Mouse (Mus musculus) neural tube, embryonic 15.5 days (tissue): ENCODE results near the gene Cdkn3. TPM values are rescaled to one million over a fixed set of nuclear protein-coding genes. Genes with fewer than 3 reads are reported as not detected.
A peak's percentile ranks its signal among the peaks of the same experiment; 100 is the strongest.
"Not testable (repeated sequence)": the region's sequence is repeated elsewhere in the genome, so short reads cannot be mapped to it uniquely, and the experiment has no call there.

Experiments used
- ATAC-seq: fragments of 200-750 bp; cut with Nextera tagmentation; 2 replicates; pipeline ENCODE4 v1.8.0; 2017; ENCODE audit warnings: mild to moderate bottlenecking, moderate TSS enrichment, moderate library complexity; ENCODE audit not compliant: low FRiP score
- H3K27ac ChIP-seq: fragments of 300-500 bp; sonication (generic); replicated peaks from 2 replicates; pipeline ENCODE4 v1.5.1; 2015; ENCODE audit warnings: mild to moderate bottlenecking, inconsistent platforms
- H3K27me3 ChIP-seq: fragments of 300-500 bp; sonication (generic); replicated peaks from 2 replicates; pipeline ENCODE4 v1.6.1; 2015; ENCODE audit warnings: inconsistent platforms
- H3K36me3 ChIP-seq: fragments of 300-500 bp; sonication (generic); 2 replicates; pipeline ENCODE4 v1.6.1; 2015; ENCODE audit warnings: inconsistent platforms
- H3K4me1 ChIP-seq: fragments of 300-500 bp; sonication (generic); 2 replicates; pipeline ENCODE4 v1.6.1; 2015; ENCODE audit warnings: inconsistent platforms
- H3K4me2 ChIP-seq: fragments of 300-500 bp; sonication (generic); 2 replicates; pipeline ENCODE4 v1.6.1; 2015; ENCODE audit warnings: inconsistent platforms, mild to moderate bottlenecking, moderate library complexity
- H3K4me3 ChIP-seq: fragments of 300-500 bp; sonication (generic); replicated peaks from 2 replicates; pipeline ENCODE4 v1.5.1; 2015; ENCODE audit warnings: mild to moderate bottlenecking, inconsistent platforms
- H3K9ac ChIP-seq: fragments of 300-500 bp; sonication (generic); replicated peaks from 2 replicates; pipeline ENCODE4 v1.6.1; 2015; ENCODE audit warnings: mild to moderate bottlenecking, inconsistent platforms
- H3K9me3 ChIP-seq: fragments of 300-500 bp; sonication (generic); replicated peaks from 2 replicates; pipeline ENCODE4 v1.6.1; 2016; ENCODE audit warnings: inconsistent platforms
- WGBS: fragments of 180-500 bp; shearing (Covaris S2); methylation state at CpG from one replicate; pipeline ENCODE4 v1.1.7; 2015; ENCODE audit warnings: mixed read lengths; 5-methylcytosine and 5-hydroxymethylcytosine counted together
- polyA plus RNA-seq: library from polyadenylated mRNA; unstranded; fragments of >200 nt; fragmentation: Nextera tagmentation; extraction: Ambion mirVana; gene quantifications from 2 replicates; pipeline ENCODE4 v1.2.1, GENCODE M21; 2015

Gene Cdkn3
- 9.1 and 15.0 TPM in 2 replicates for polyA plus RNA-seq

GRCm38 (mm10) chr14:46760355-46761029 lies at the start of gene Cdkn3:
Cdkn3 (plus strand) TSS chr14:46760541.
- under 1% methylated on average over 54 of the region's 54 CpGs for WGBS
- H3K27me3 ChIP-seq: no peaks in the 10 kb centered on the region
- ATAC-seq: peak; percentile 100
- peaks cover 11% of the 10 kb centered on the region for H3K4me1 ChIP-seq
- peak within 1 kb of the TSS; percentile 95 for H3K4me2 ChIP-seq
- no peak within 1 kb of the TSS for H3K27ac ChIP-seq
- no peaks in the 10 kb centered on the region for H3K36me3 ChIP-seq
- peak within 1 kb of the TSS; percentile 66 for H3K4me3 ChIP-seq
- H3K9me3 ChIP-seq: no peaks in the 10 kb centered on the region
- peak within 1 kb of the TSS; percentile 66 for H3K9ac ChIP-seq

DNA sequence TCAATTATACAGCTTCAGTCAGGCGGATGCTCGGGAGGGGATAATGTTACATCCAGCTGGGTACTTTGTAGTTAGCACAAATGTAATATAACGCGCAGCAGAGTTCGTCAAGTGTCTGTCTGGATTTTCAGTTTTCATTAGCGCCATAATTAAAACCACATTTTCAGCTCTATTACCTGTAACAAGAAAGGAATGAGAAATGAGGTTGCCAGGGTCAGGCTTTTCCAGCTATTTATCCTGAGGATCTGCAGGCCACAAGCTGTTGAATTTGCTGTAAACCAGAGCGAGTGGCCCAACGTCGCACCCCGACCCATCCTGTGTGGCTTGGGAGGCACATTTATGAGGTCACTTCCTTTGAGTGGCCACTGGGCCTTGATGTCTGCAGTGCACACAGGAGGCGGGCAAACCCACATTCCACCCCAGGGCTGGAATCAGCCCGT lies 41.8 kb upstream of the Cdkn3 start:
- WGBS: 68% methylated on average over 12 of the region's 12 CpGs
- Histone ChIP-seq H3K36me3 (no peaks in the 10 kb centered on the region), H3K4me2 (no peak overlapping the region), H3K27ac (no peak overlapping the region), H3K9me3 (no peaks in the 10 kb centered on the region), H3K4me3 (no peak overlapping the region), H3K27me3 (no peaks in the 10 kb centered on the region), H3K9ac (no peak overlapping the region), H3K4me1 (no peaks in the 10 kb centered on the region)
- no peak for ATAC-seq

DNA sequence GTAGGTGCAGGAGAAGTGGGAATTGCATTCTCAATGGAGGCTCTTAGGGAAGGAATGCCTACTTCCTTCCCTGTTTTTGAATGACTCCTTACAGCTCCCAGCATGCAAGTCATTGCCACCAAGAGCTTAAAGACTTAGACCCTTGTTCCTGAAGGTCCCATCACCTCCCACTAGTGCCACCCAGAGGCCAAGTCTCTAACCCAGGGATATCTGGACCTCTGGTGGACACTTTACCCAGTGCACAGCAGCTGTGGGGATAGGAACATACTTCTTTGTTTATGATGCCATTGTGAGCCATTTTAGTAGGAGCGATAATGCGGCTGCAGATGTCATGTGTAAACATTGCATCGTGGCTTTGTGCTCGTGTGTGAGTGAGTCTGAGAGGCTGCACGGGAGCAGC lies 38.3 kb upstream of the Cdkn3 start:
- H3K4me1 ChIP-seq: no peaks in the 10 kb centered on the region
- no peak overlapping the region for H3K4me2 ChIP-seq
- no peaks in the 10 kb centered on the region for H3K36me3 ChIP-seq
- no peaks in the 10 kb centered on the region for H3K27me3 ChIP-seq
- H3K9ac ChIP-seq: no peak overlapping the region
- 47% methylated on average over 5 of the region's 5 CpGs for WGBS
- no peak overlapping the region for H3K4me3 ChIP-seq
- no peak overlapping the region for H3K27ac ChIP-seq
- ATAC-seq: no peak
- no peaks in the 10 kb centered on the region for H3K9me3 ChIP-seq

- Histone ChIP-seq H3K9ac (no peak overlapping the region), H3K36me3 (no peaks in the 10 kb centered on the region), H3K9me3 (no peaks in the 10 kb centered on the region), H3K4me2 (no peak overlapping the region), H3K27me3 (no peaks in the 10 kb centered on the region), H3K4me3 (no peak overlapping the region), H3K27ac (no peak overlapping the region), H3K4me1 (no peaks in the 10 kb centered on the region)
- peak; percentile 74 for ATAC-seq
- WGBS: 35% methylated on average over 3 of the region's 3 CpGs
Measured at GRCm38 (mm10) chr14:46723828-46724227, 36.5 kb upstream of the Cdkn3 start.

GRCm38 (mm10) chr14:46724941-46725340 lies 35.4 kb upstream of the Cdkn3 start:
- no peaks in the 10 kb centered on the region for H3K27me3 ChIP-seq
- no peaks in the 10 kb centered on the region for H3K4me1 ChIP-seq
- H3K9ac ChIP-seq: no peak overlapping the region
- no peak overlapping the region for H3K4me2 ChIP-seq
- H3K27ac ChIP-seq: no peak overlapping the region
- H3K9me3 ChIP-seq: no peaks in the 10 kb centered on the region
- 42% methylated on average over 5 of the region's 5 CpGs for WGBS
- no peak for ATAC-seq
- H3K4me3 ChIP-seq: no peak overlapping the region
- H3K36me3 ChIP-seq: no peaks in the 10 kb centered on the region

- Histone ChIP-seq H3K27me3 (no peaks in the 10 kb centered on the region), H3K4me1 (no peaks in the 10 kb centered on the region), H3K9ac (no peak overlapping the region), H3K4me3 (no peak overlapping the region), H3K4me2 (no peak overlapping the region), H3K36me3 (no peaks in the 10 kb centered on the region), H3K9me3 (no peaks in the 10 kb centered on the region), H3K27ac (no peak overlapping the region)
- 55% methylated on average over 3 of the region's 3 CpGs for WGBS
- no peak for ATAC-seq
Measured at GRCm38 (mm10) chr14:46725743-46726142, 34.6 kb upstream of the Cdkn3 start.

DNA sequence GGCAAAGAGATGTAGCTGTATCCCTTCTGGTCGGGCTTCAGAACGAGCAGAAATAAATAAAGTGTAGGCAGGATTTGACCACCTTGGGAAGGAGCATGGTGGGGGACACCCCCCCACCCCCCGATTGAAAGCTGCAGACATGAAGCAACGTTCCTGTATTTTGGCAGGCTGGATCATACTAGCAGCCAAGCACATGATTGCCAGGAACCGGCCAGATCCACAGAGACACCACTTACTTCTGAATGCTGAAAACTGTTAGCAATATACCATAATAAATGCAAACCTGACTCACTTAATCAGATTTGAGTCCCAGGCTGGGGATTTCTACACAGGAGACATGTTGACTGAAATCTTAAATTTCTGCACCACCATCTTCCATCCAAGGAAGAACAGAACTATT lies 26.1 kb upstream of the Cdkn3 start:
- no peak for ATAC-seq
- no peak overlapping the region for H3K9ac ChIP-seq
- H3K4me2 ChIP-seq: no peak overlapping the region
- WGBS: 79% methylated on average over 5 of the region's 5 CpGs
- no peak overlapping the region for H3K4me3 ChIP-seq
- no peaks in the 10 kb centered on the region for H3K4me1 ChIP-seq
- no peaks in the 10 kb centered on the region for H3K27me3 ChIP-seq
- no peaks in the 10 kb centered on the region for H3K9me3 ChIP-seq
- H3K27ac ChIP-seq: no peak overlapping the region
- no peaks in the 10 kb centered on the region for H3K36me3 ChIP-seq

DNA sequence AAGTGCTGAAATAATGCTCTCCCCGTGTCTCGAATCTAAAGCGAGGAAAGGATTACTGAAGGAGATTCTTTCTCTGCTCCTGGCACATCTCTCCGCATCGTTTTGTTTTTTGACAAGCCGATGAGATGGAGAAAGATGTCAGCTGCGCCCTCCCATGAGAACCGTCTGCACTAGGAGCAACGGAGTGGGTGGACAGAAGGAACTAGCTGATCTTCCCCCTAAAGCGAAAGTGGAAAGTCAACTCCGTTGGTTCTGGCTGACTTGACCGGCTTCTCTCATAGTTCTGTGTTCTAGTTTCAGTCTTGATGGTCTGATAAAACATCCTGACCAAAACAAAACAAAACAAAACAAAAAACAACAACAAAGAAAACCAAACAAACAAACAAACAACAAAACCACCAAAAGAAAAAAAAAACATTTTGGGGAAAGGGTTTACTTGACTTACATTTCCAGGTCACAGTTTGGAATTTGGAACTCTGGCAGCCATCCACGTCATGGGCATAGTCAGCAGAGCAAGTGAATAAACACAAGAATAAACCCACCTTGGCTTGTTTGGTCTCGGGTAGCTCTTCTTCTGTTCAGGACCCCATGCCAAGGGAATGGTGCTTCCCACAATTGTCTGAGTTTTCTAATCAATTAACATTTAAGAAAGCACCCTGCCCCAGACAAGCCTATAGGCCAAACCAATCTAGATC lies 25.4 kb upstream of the Cdkn3 start:
- H3K4me3 ChIP-seq: no peak overlapping the region
- H3K9me3 ChIP-seq: peaks cover 3% of the 10 kb centered on the region; the same call in 1 of the 2 replicates
- H3K4me1 ChIP-seq: no peaks in the 10 kb centered on the region
- ATAC-seq: no peak
- no peak overlapping the region for H3K4me2 ChIP-seq
- H3K36me3 ChIP-seq: no peaks in the 10 kb centered on the region
- H3K9ac ChIP-seq: no peak overlapping the region
- H3K27me3 ChIP-seq: no peaks in the 10 kb centered on the region
- 85% methylated on average over 14 of the region's 14 CpGs for WGBS
- no peak overlapping the region for H3K27ac ChIP-seq

- H3K9ac ChIP-seq: no peak overlapping the region
- no peak overlapping the region for H3K27ac ChIP-seq
- no peak overlapping the region for H3K4me2 ChIP-seq
- no peaks in the 10 kb centered on the region for H3K27me3 ChIP-seq
- no peak for ATAC-seq
- WGBS: 91% methylated on average over 4 of the region's 4 CpGs
- H3K4me1 ChIP-seq: no peaks in the 10 kb centered on the region
- H3K36me3 ChIP-seq: no peaks in the 10 kb centered on the region
- H3K4me3 ChIP-seq: no peak overlapping the region
- H3K9me3 ChIP-seq: peaks cover 3% of the 10 kb centered on the region; the same call in 1 of the 2 replicates
Measured at GRCm38 (mm10) chr14:46736366-46736765, 24.0 kb upstream of the Cdkn3 start.

DNA sequence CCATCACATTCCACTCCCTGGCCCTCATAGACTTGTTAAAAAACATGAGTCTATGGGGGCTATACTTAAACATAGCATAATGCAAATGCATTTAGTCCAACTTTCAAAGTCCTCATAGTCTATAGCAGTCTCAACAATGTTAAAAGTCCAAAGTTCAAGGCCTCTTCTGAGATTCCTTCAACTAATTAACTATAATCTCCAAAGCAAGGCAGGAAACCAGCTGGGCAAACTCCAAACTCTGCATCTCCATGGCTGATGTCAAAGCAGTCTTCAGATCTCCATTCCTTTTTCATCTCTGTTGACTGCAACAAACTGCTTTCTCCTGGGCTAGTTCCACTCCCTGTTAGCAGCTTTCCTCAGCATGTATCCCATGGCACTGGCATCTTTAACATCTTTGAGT lies 23.0 kb upstream of the Cdkn3 start:
- H3K4me1 ChIP-seq, H3K9me3 ChIP-seq, H3K27ac ChIP-seq, H3K27me3 ChIP-seq, H3K4me2 ChIP-seq, H3K36me3 ChIP-seq, H3K9ac ChIP-seq, ATAC-seq, H3K4me3 ChIP-seq: not testable (repeated sequence)

- no peak for ATAC-seq
- Histone ChIP-seq H3K4me3 (no peak overlapping the region), H3K4me2 (no peak overlapping the region), H3K4me1 (no peaks in the 10 kb centered on the region), H3K27ac (no peak overlapping the region), H3K36me3 (no peaks in the 10 kb centered on the region), H3K9me3 (peaks cover 3% of the 10 kb centered on the region; the same call in 1 of the 2 replicates), H3K27me3 (no peaks in the 10 kb centered on the region), H3K9ac (no peak overlapping the region)
- 90% methylated on average over 2 of the region's 2 CpGs for WGBS
Measured at GRCm38 (mm10) chr14:46742674-46743073, 17.7 kb upstream of the Cdkn3 start.

- H3K27me3 ChIP-seq: no peaks in the 10 kb centered on the region
- no peak overlapping the region for H3K27ac ChIP-seq
- H3K4me1 ChIP-seq: no peaks in the 10 kb centered on the region
- no peaks in the 10 kb centered on the region for H3K36me3 ChIP-seq
- H3K9ac ChIP-seq: no peak overlapping the region
- WGBS: 92% methylated on average over 8 of the region's 8 CpGs
- no peak for ATAC-seq
- H3K4me2 ChIP-seq: no peak overlapping the region
- H3K9me3 ChIP-seq: no peaks in the 10 kb centered on the region
- no peak overlapping the region for H3K4me3 ChIP-seq
Measured at GRCm38 (mm10) chr14:46745413-46745812, 14.9 kb upstream of the Cdkn3 start.
